Mouse (Mus musculus): ENCODE measurements around the gene Zmynd12. TPM values are rescaled to one million over a fixed set of nuclear protein-coding genes. Genes with fewer than 3 reads are reported as not detected.

Zmynd12 gene
- total RNA-seq (2021) = not detected
- long read RNA-seq, experiment 1 = 0 reads
- long read RNA-seq, experiment 2 = 0 reads

- peak; percentile 87 for DNase-seq
Observed at GRCm38 (mm10) chr4:119422294-119422964, at the start of gene Zmynd12, which contains the start of gene Ppcs. Gene Zmynd12 (plus strand): TSS chr4:119422814. Gene Ppcs (minus strand): TSS chr4:119422420.

- no peak for DNase-seq
Observed at GRCm38 (mm10) chr4:119381471-119382190, 41.0 kb upstream of the Zmynd12 start.

- no peak for DNase-seq
Observed at GRCm38 (mm10) chr4:119389184-119389583, 33.4 kb upstream of the Zmynd12 start.

GRCm38 (mm10) chr4:119390369-119390768 is 32.2 kb upstream of the Zmynd12 start:
- no peak for DNase-seq

GRCm38 (mm10) chr4:119398751-119399150 is 23.9 kb upstream of the Zmynd12 start:
- DNase-seq = no peak

- DNase-seq = no peak
Observed at GRCm38 (mm10) chr4:119400896-119401295, 21.7 kb upstream of the Zmynd12 start.

- no peak for DNase-seq
Observed at GRCm38 (mm10) chr4:119403431-119403830, 19.2 kb upstream of the Zmynd12 start.

- no peak for DNase-seq
Observed at GRCm38 (mm10) chr4:119411877-119412650, 10.6 kb upstream of the Zmynd12 start.

- DNase-seq = no peak
Observed at GRCm38 (mm10) chr4:119412791-119413190, 9.8 kb upstream of the Zmynd12 start.

GRCm38 (mm10) chr4:119415072-119415753 is 7.4 kb upstream of the Zmynd12 start, which contains the start of gene Ccdc30:
Gene Ccdc30 (minus strand): TSS chr4:119415521.
- DNase-seq = peak; percentile 79

GRCm38 (mm10) chr4:119417270-119417669 is 5.3 kb upstream of the Zmynd12 start:
- DNase-seq = no peak

GRCm38 (mm10) chr4:119417894-119418293 is 4.7 kb upstream of the Zmynd12 start:
- no peak for DNase-seq

GRCm38 (mm10) chr4:119421191-119421590 is 1.4 kb upstream of the Zmynd12 start:
- DNase-seq = no peak

GRCm38 (mm10) chr4:119421921-119422293 is 707 bp upstream of the Zmynd12 start:
- no peak for DNase-seq

- DNase-seq = no peak
Observed at GRCm38 (mm10) chr4:119425077-119425476, 2.5 kb downstream of the Zmynd12 start.

- no peak for DNase-seq
Observed at GRCm38 (mm10) chr4:119425601-119426000, 3.0 kb downstream of the Zmynd12 start.

- DNase-seq = no peak
Observed at GRCm38 (mm10) chr4:119427680-119428079, 5.1 kb downstream of the Zmynd12 start.

- no peak for DNase-seq
Observed at GRCm38 (mm10) chr4:119430678-119431077, 8.1 kb downstream of the Zmynd12 start.

- no peak for DNase-seq
Observed at GRCm38 (mm10) chr4:119437936-119438335, 15.3 kb downstream of the Zmynd12 start.

- DNase-seq = no peak
Observed at GRCm38 (mm10) chr4:119441836-119442235, 19.2 kb downstream of the Zmynd12 start.

- DNase-seq = no peak
Observed at GRCm38 (mm10) chr4:119442539-119442938, 19.9 kb downstream of the Zmynd12 start.

GRCm38 (mm10) chr4:119447261-119447660 is 24.6 kb downstream of the Zmynd12 start:
- no peak for DNase-seq
